In the genomic region with DNA sequence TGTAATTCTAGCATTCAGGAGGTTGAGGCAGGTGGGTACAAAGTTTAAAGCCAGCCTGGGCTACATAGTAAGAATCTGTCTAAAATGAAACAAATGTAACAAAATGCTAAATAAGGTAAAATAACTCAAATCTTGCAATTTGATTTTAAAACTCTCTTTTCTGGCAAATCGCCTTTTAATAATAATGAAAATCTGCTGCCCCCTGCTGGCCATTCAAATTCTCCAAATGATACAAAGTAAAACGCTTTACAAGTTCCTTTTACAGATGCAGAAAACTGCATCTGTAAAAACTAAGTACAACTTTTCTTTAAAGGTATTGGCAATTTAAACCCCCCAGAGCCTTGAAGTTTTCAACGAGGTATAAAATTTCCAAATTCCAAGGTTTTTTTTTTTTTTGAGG, we compare ENCODE assay signal across 9 mouse cellular contexts.
A peak's percentile ranks its signal among the peaks of the same experiment; 100 is the strongest.
DNase-seq lines count a peak whose midpoint lies in the region; ATAC-seq and TF ChIP-seq lines count a peak whose summit lies in the region.
"Had no signal": no experiment of that assay in that cellular context is flagged by ENCODE, and none has a peak within 500 bp of the region (broad histone marks: within the 10 kb centered on the region; RNA-seq: fewer than 3 reads in every experiment).

No protein-coding gene starts in this region.

- TF ChIP-seq POLR2A in thymus, adult 2 months (IDR thresholded peaks at IDR 0.05; ENCODE audit: control insufficient read depth, extremely low read depth, insufficient read depth, low read length, poor library complexity), result no peak

- H3K27ac ChIP-seq in hindbrain, embryonic 11.5 days (ENCODE audit: low read depth, low read length), result no peak overlapping the region
- H3K27ac ChIP-seq in hindbrain, embryonic 12.5 days, result no peak overlapping the region
- no peak overlapping the region for H3K27ac ChIP-seq in thymus, adult 2 months (ENCODE audit: control insufficient read depth, insufficient read depth, low read length)
- H3K27ac ChIP-seq in forebrain, embryonic 16.5 days (ENCODE audit: low read length), result no peak overlapping the region
- H3K27ac ChIP-seq: hindbrain, embryonic 15.5 days had no signal

- no peak overlapping the region for H3K4me3 ChIP-seq in hindbrain, embryonic 11.5 days (ENCODE audit: low read depth, low read length)
- H3K4me3 ChIP-seq in hindbrain, embryonic 12.5 days, result no peak overlapping the region
- H3K4me3 ChIP-seq in thymus, adult 2 months (ENCODE audit: control insufficient read depth, insufficient read depth, low read length), result no peak overlapping the region
- no peak overlapping the region for H3K4me3 ChIP-seq in forebrain, embryonic 16.5 days (replicated peaks; ENCODE audit: low read length)
- H3K4me3 ChIP-seq: hindbrain, embryonic 15.5 days had no signal

- H3K36me3 ChIP-seq in hindbrain, embryonic 11.5 days (ENCODE audit: control insufficient read depth, insufficient read depth, low read length), result 0 out of 2 replicates have a peak, but pooled peaks cover 2% of the 10 kb centered on the region
- H3K36me3 ChIP-seq in hindbrain, embryonic 12.5 days, result peaks cover 12% of the 10 kb centered on the region
- peaks cover 29% of the 10 kb centered on the region for H3K36me3 ChIP-seq in thymus, adult 2 months (ENCODE audit: control insufficient read depth, insufficient read depth, low read length)
- H3K36me3 ChIP-seq in forebrain, embryonic 16.5 days (ENCODE audit: control insufficient read depth, insufficient read depth), result peaks cover 3% of the 10 kb centered on the region; the same call in 1 of the 2 replicates

- TF ChIP-seq CTCF in thymus, adult 2 months (IDR thresholded peaks at IDR 0.05; ENCODE audit: borderline replicate concordance, control insufficient read depth, extremely low read depth, insufficient read depth, low read length, poor library complexity), result no peak

- no peak overlapping the region for H3K9ac ChIP-seq in hindbrain, embryonic 11.5 days (ENCODE audit: low read depth, low read length)
- no peak overlapping the region for H3K9ac ChIP-seq in hindbrain, embryonic 12.5 days
- no peak overlapping the region for H3K9ac ChIP-seq in forebrain, embryonic 16.5 days (replicated peaks; ENCODE audit: low read depth, low read length)
- H3K9ac ChIP-seq: hindbrain, embryonic 15.5 days had no signal

- no peak for ATAC-seq in hindbrain, embryonic 11.5 days (ENCODE audit: low FRiP score)
- no peak for ATAC-seq in hindbrain, embryonic 12.5 days (ENCODE audit: low FRiP score)
- ATAC-seq in forebrain, embryonic 16.5 days, result no peak

- H3K27me3 ChIP-seq in hindbrain, embryonic 11.5 days (ENCODE audit: control insufficient read depth, insufficient read depth, low read length), result no peaks in the 10 kb centered on the region
- H3K27me3 ChIP-seq in hindbrain, embryonic 12.5 days, result no peaks in the 10 kb centered on the region
- no peaks in the 10 kb centered on the region for H3K27me3 ChIP-seq in thymus, adult 2 months (ENCODE audit: control insufficient read depth, insufficient read depth, low read length)
- no peaks in the 10 kb centered on the region for H3K27me3 ChIP-seq in forebrain, embryonic 16.5 days (replicated peaks; ENCODE audit: control insufficient read depth, insufficient read depth, low read length)
- H3K27me3 ChIP-seq: hindbrain, embryonic 15.5 days had no signal

- H3K4me1 ChIP-seq in hindbrain, embryonic 11.5 days (replicated peaks; ENCODE audit: control insufficient read depth, insufficient read depth, low read length), result no peaks in the 10 kb centered on the region
- no peaks in the 10 kb centered on the region for H3K4me1 ChIP-seq in hindbrain, embryonic 12.5 days
- no peaks in the 10 kb centered on the region for H3K4me1 ChIP-seq in thymus, adult 2 months (replicated peaks; ENCODE audit: control insufficient read depth, insufficient read depth, low read length)
- H3K4me1 ChIP-seq in forebrain, embryonic 16.5 days (replicated peaks; ENCODE audit: control insufficient read depth, insufficient read depth, low read length), result no peaks in the 10 kb centered on the region
- H3K4me1 ChIP-seq: hindbrain, embryonic 15.5 days had no signal

- no peak overlapping the region for H3K4me2 ChIP-seq in hindbrain, embryonic 11.5 days (replicated peaks; ENCODE audit: low read depth, low read length)
- no peak overlapping the region for H3K4me2 ChIP-seq in hindbrain, embryonic 12.5 days (replicated peaks)
- H3K4me2 ChIP-seq in forebrain, embryonic 16.5 days (ENCODE audit: low read length), result no peak overlapping the region
- H3K4me2 ChIP-seq: hindbrain, embryonic 15.5 days had no signal

- no peaks in the 10 kb centered on the region for H3K9me3 ChIP-seq in hindbrain, embryonic 11.5 days (ENCODE audit: control insufficient read depth, low read length)
- no peaks in the 10 kb centered on the region for H3K9me3 ChIP-seq in hindbrain, embryonic 12.5 days (replicated peaks)
- H3K9me3 ChIP-seq in forebrain, embryonic 16.5 days (ENCODE audit: control insufficient read depth, low read length), result no peaks in the 10 kb centered on the region
- H3K9me3 ChIP-seq: hindbrain, embryonic 15.5 days had no signal

- 66% methylated on average over 3 of the region's 3 CpGs for WGBS in hindbrain, embryonic 11.5 days
- WGBS in hindbrain, embryonic 12.5 days, result 67% methylated on average over 3 of the region's 3 CpGs
- WGBS in thymus, adult 2 months, result 54% methylated on average over 3 of the region's 3 CpGs
- whole genome bisulfite sequencing in forebrain, embryonic 16.5 days, result 56% methylated on average over 3 of the region's 3 CpGs

- DNase-seq in hindbrain, embryonic 11.5 days (ENCODE audit: low spot score), result peak; percentile 71
- peak; percentile 27 for DNase-seq in thymus, adult 2 months
- no peak for DNase-seq in thymus, adult 18-20 months
- peak; percentile 26 for DNase-seq in c-Kit-positive CD71-negative TER-119-negative erythroid progenitor cells, embryonic 14.5 days (ENCODE audit: low read depth)
- DNase-seq in kidney, postnatal 4 days, result peak; percentile 65 to 74
- peak; percentile 74 for DNase-seq in retina, embryonic 14.5 days (ENCODE audit: low spot score)

Comparison
In these comparisons a context has a peak if more than half of its experiments do, and no peak if none do; other contexts are left out.
1. DNase-seq: peak in hindbrain, embryonic 11.5 days (single experiment), thymus, adult 2 months (single experiment), c-Kit-positive CD71-negative TER-119-negative erythroid progenitor cells, embryonic 14.5 days (single experiment), kidney, postnatal 4 days (2 of 2) and retina, embryonic 14.5 days (single experiment); none in thymus, adult 18-20 months (0 of 2).